Mouse (Mus musculus) brown adipose tissue, adult 24 weeks (tissue): Measurements from ENCODE around the gene 5730596B20Rik. TPM values are rescaled to one million over a fixed set of nuclear protein-coding genes. Genes with fewer than 3 reads are reported as not detected.

ENCODE experiments used
- H3K27ac ChIP-seq: fragments of 200-500 bp; replicated peaks from 2 replicates; pipeline ENCODE4 v1.5.1; 2012; ENCODE audit warnings: low read depth, mild to moderate bottlenecking, low read length
- H3K4me1 ChIP-seq: fragments of 200-500 bp; 2 replicates; pipeline ENCODE4 v1.6.1; 2012; ENCODE audit warnings: low read length, mixed read lengths; ENCODE audit not compliant: control insufficient read depth, insufficient read depth, insufficient read length
- H3K4me3 ChIP-seq: fragments of 200-500 bp; 2 replicates; pipeline ENCODE4 v1.5.1; 2012; ENCODE audit warnings: low read depth, mild to moderate bottlenecking, low read length, moderate library complexity; ENCODE audit not compliant: insufficient read depth
- polyA plus RNA-seq: library from polyadenylated mRNA; stranded (reverse); fragments of >200 nt; gene quantifications from 2 replicates; pipeline ENCODE4 v1.2.4, GENCODE M21; 2012; ENCODE audit not compliant: missing spikeins, insufficient read depth, insufficient read length

Gene 5730596B20Rik
- polyA plus RNA-seq, 1 experiment: not detected

DNA sequence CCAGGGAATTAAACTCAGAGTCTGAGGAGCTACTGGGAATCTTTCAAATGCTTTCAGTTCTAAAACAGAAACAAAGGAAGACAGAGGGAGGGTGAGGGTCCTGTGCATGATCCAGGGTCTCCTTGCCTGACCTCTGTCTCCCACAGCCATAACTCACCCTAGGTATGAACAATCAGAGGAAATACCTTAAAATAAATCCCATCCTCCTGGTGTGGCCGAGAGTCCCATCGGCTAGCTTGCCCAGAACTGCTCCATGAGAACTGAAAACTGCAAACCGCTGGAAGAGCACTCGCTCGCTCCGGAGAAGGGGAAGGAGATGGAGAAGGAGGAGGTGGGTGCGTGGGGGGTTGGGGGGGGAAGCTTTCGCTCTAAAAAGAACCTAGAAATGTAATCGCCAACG lies 2.4 kb downstream of the 5730596B20Rik start:
- H3K4me1 ChIP-seq: peaks cover 28% of the 10 kb centered on the region
- peak overlapping the region; percentile 46 for H3K4me3 ChIP-seq
- peak overlapping the region; percentile 89 for H3K27ac ChIP-seq

DNA sequence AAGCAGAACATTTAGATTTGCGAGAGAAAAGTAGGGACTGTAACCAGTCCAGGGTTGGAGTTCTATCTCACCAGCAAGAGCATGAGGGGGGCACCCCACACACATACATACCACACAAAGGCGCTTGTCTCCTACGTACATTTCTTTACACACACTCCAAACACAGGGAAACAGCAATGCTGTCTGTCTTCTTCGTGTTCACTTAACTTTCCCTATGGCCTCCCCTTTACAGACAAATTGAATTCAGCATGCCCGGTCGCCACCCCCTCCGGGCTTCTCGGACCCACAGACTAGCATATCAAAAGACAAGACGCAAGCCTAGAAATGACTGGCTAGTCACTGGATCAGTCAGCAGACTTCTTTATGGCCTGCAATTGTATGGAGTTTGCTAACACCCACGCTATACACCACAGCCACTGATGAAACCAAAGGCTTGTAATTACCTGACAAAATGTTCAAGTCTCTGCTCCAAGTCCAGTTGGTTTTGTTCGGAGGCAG lies 3.0 kb downstream of the 5730596B20Rik start:
- peaks cover 29% of the 10 kb centered on the region for H3K4me1 ChIP-seq
- H3K27ac ChIP-seq: peak overlapping the region; percentile 60
- H3K4me3 ChIP-seq: peak overlapping the region; percentile 46

DNA sequence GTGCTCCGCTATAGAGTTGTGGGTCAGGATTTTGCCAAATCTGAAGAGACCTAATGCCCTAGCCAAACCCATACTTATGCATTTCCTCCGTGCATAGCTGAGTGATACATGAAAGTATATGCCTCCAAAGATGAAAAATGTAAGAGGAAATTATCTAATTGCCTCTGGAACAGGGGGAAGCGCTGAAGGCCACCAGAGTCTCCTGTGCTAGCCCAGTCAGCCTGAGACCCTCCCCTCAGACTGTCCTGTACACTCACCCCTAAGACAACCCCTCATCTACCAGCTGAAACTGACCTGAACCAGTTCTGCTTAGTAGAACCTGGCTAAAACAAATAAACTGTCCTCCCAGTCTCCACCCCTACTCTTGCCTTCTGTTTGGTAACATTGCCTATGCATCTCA lies 3.4 kb downstream of the 5730596B20Rik start:
- H3K4me1 ChIP-seq: peaks cover 30% of the 10 kb centered on the region
- H3K4me3 ChIP-seq: peak overlapping the region; percentile 46
- peak overlapping the region; percentile 60 for H3K27ac ChIP-seq

DNA sequence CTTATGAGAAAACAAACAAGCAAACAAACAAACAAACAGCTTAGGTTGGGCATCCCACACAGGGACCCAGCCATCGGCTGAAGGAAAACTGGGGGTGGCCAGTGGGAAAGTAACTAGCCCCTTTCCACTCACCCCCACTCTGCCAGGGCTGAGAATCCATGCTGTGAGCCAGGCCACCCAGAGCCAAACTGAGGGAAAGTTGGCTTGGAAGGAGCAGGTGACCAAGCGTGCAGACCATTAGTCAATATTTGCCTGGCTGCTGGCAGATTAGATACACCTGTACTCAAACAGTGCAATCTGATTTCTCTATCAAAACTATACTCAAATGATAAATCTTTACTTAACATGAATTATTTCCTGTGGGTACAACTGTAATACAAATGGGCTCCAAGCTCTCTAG lies 4.7 kb downstream of the 5730596B20Rik start:
- H3K4me3 ChIP-seq: no peak overlapping the region
- no peak overlapping the region for H3K27ac ChIP-seq
- peaks cover 31% of the 10 kb centered on the region for H3K4me1 ChIP-seq

DNA sequence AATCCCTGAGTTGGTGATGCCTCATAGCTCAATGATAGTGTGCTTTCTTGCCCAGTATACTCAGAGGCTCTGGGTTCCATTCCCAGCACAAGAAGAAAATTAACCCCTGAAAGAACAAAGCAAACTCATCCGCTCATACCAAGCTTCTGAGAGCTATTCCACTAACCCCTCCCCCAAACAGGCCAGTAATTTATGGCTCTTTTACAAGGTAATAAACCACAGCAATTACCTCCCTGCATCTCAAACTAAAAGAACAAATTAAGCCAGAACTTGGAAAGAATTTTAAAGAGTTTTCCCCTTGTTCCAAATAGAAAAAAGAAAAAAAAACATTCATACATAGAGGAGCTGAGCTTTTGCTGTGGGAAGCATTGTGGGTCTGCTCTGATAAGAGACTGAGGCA lies 5.5 kb downstream of the 5730596B20Rik start:
- H3K27ac ChIP-seq: no peak overlapping the region
- H3K4me1 ChIP-seq: peaks cover 30% of the 10 kb centered on the region
- H3K4me3 ChIP-seq: peak overlapping the region; percentile 23; the same call in 1 of the 2 replicates

DNA sequence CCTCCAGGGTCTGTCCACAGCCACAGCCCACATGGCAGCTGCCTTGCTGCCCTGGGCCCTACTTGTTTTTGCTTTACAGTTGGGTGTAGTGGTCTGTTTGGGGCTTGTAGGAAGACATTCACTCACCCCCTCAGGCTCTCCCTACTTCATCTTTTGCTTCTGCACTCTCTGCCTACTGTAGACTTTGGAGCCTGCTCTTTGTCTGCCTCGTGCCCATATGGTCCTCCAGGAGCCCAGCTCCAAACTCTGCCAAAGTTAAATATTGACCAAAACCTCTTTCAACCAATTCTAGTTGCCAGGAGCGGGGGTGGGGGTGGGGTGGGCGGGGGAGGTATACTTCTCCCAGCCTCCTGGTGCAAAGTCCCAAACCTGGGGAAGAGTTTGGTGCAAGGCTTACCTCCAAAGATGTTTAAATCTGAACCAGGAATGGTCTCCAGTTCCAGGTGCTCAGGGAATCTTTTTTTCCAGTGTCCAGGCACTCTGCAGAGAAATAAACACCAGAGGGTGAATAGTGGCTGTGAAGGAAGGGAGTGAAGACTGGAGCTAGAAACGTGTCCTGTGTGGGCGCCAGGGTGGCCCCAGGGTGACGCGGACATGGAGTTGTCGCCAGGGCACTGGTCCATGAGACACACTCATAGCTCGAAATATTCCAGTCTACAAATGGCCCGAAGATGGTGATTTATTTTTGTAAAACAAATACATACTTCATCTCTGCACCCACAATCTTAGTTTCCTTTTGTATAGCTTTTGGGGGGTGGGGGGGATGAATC lies 6.2 kb downstream of the 5730596B20Rik start:
- Histone ChIP-seq H3K4me3 (peak overlapping the region; percentile 23; the same call in 1 of the 2 replicates), H3K27ac (no peak overlapping the region; the same call in 1 of the 2 replicates), H3K4me1 (peaks cover 28% of the 10 kb centered on the region)

DNA sequence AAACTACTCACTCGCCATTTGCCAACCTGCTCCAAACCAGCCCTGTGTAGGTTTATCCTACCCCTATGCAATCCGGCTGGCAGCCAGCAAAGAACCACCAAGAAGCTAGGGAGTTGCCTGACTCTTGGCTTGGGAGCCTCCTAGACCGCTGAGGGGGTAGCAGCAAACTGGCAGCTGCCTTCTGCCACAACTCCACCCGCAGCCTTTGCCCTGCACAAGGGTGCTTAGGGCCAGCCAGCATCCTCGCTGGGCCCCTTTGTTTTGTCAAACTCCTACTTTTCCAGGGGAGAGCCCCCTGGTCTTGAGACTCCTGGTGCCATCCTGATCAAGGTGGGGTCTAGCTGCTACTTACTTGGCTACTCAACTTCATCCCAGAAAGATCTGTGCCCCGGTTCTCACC lies 7.4 kb downstream of the 5730596B20Rik start:
- Histone ChIP-seq H3K27ac (no peak overlapping the region), H3K4me1 (peaks cover 25% of the 10 kb centered on the region), H3K4me3 (no peak overlapping the region)

DNA sequence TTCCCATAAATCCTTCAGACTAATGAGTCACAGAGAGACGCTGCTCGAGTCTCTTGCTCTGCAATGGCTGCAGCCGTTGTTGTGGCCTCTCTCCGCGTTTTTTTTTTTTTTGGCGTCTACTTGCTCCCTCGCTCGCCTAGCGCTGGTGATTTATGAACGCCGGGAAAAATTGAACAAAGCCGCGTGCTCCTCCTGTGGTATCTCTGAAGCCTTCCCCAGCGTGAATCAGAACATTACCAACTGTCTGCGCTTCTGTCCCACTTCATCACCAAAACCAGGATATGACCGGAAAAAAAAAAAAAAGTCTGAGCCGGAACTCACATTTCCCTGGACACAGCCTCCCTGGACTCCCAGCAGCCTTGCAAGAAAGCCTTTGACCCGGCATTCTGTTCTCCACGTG lies 7.9 kb downstream of the 5730596B20Rik start:
- Histone ChIP-seq H3K4me1 (peaks cover 29% of the 10 kb centered on the region), H3K27ac (peak overlapping the region; percentile 16), H3K4me3 (peak overlapping the region; percentile 51)

DNA sequence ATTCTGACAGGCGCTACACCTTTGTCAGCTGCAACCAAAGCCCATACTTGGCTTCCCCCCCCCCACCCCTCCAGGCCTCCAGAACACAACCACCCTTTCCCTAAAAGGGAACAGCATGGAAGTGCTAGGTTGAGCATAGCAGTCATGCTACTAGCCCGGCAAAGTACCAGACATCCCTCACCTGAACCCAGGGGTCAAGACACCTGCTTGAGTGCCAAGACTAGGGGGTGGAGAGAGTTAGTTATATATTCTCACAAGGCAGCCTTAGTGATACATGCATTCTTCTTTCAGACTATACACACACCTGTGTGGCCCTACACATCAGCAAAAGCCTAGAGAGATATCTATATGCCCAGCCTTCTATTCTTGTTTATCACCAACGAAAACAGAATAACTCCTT lies 8.5 kb downstream of the 5730596B20Rik start:
- H3K4me3 ChIP-seq: no peak overlapping the region
- H3K4me1 ChIP-seq: peaks cover 28% of the 10 kb centered on the region
- H3K27ac ChIP-seq: 0 out of 2 replicates have a peak overlapping the region, but pooled peaks have one; percentile 16

DNA sequence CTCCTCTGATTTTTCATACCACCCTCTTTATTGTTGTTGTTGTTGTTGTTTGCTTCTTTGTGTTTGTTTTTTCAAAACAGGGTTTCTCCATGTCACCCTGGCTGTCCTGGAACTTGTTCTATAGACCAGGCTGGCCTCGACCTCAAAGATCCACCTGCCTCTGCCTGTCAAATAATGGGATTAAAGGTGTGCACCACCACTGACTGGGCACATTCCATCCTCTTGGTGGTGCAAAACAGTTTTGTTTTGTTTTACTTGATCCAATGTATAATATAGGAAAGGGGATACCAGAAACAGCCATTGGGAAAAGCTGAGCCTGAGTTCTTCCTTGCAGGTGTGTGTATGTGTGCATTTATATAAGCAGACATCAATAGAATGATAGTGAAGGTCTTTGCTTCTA lies 9.2 kb downstream of the 5730596B20Rik start:
- Histone ChIP-seq H3K4me3 (no peak overlapping the region), H3K4me1 (peaks cover 24% of the 10 kb centered on the region), H3K27ac (no peak overlapping the region)

DNA sequence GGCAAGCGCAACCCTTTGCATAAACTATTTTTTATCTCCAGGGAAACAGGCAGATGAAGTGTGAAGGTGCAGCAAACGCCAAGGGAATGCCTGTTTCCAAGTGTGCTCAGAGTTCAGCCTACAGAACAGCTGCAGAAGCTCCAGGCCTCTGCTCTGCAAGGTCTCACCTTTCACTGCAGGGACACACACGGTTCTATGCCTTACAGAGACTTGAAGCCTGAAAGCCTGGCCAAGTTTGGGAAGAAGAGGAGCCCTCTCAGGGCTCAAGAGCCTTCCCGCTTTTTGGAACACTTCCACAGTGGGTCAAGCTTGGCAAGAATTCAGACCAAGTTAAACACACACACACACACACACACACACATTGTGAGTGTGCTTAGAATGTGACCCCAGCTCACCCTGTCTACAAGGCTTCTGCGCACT lies 11.9 kb downstream of the 5730596B20Rik start:
- Histone ChIP-seq H3K27ac (peak overlapping the region; percentile 73), H3K4me3 (peak overlapping the region; percentile 13; the same call in 1 of the 2 replicates), H3K4me1 (peaks cover 22% of the 10 kb centered on the region)

DNA sequence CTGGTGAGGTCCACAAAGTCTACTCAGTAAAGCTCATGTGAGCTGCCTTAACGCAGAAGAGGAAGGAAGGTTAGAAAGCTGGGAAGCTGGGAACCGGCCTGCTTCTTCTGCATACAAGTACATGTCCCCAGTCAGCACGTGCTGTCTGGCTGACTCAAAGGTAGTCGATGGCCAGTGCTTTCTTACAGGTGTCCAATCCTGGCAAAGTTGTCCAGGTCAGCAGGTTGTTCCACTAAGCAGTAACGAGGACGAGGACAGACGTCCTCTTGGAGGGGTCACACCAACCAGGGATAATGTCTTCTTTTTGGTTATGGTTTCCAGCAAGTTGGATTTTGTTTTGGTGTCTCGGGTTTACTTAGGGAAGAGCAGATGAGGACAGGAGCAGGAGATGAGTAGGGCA lies 12.6 kb downstream of the 5730596B20Rik start:
- Histone ChIP-seq H3K4me3 (peak overlapping the region; percentile 85), H3K27ac (peak overlapping the region; percentile 93), H3K4me1 (peaks cover 17% of the 10 kb centered on the region)

DNA sequence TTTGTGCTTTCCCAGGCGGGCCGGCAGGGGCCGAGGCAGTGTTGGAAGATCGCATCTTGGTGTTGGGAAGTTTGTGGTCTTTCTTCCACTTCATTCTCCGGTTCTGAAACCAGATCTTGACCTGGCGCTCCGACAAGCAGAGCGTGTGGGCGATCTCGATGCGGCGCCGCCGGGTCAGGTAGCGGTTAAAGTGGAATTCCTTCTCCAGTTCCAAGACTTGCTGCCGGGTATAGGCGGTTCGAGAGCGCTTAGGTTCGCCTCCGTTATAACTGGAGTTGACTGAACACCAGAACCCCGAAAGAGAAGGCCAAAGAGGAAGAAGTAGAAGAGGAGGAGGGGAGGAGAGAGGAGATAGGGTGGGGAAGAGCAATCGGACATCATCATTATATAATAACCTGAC lies 13.1 kb downstream of the 5730596B20Rik start:
- peak overlapping the region; percentile 93 for H3K27ac ChIP-seq
- peaks cover 17% of the 10 kb centered on the region for H3K4me1 ChIP-seq
- H3K4me3 ChIP-seq: peak overlapping the region; percentile 85

DNA sequence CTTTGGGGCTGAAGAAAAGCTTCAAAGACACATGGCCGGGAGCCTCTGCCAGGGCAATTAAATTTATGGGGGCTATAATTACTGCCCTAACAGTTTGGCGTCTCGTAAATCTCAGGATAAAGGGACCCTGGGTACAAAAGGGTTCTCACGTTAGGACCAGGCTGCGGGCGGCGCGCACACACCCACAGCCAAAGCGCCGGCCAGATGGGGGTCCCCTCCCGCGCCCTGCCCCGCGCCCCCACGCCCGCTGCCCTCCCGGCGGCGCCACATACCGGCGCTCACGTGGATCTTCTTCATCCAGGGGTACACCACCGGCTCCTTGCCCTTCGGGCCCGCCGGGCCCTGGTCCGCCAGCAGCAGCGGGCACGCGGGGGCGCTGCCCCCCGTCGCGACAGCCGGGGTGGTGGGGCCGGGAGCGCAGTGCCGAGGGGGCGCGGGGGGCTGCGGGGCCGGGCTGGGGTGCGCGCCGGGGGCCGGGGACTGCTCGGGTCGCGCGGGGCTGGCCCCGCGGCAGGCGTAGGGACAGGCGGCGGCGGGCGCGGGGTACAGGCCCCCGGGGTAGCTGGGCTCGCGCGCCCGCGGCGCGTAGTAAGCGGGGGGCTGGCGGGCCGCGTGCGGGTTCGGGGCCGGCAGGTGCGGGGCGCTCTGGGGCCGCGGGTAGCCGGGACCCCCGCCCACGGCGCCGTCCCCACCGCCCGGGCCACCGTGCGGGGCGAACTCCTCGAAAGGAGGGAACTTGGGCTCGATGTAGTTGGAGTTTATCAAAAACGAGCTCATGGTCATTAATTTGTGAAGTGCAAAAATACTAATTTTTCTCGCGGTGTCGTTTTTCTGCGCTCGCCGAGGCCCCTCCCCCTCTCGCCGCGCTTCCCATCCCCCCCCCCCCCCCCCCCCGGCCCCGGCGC lies 13.9 kb downstream of the 5730596B20Rik start, which contains the start of gene Hoxa4:
Gene Hoxa4, minus strand, starts transcription at position 848 of the 905 bp plus-strand sequence.
- Histone ChIP-seq H3K4me1 (peaks cover 15% of the 10 kb centered on the region), H3K27ac (peak within 1 kb of the TSS; percentile 93), H3K4me3 (peak within 1 kb of the TSS; percentile 98)
